Mouse (Mus musculus) NIH3T3 (cell line): ENCODE data around the gene Cpne9.

Experiments used
- DNase-seq: peaks from one replicate; pipeline ENCODE4 v3.0.0-alpha.2; 2012; ENCODE audit warnings: low read depth

Cpne9 gene

DNA sequence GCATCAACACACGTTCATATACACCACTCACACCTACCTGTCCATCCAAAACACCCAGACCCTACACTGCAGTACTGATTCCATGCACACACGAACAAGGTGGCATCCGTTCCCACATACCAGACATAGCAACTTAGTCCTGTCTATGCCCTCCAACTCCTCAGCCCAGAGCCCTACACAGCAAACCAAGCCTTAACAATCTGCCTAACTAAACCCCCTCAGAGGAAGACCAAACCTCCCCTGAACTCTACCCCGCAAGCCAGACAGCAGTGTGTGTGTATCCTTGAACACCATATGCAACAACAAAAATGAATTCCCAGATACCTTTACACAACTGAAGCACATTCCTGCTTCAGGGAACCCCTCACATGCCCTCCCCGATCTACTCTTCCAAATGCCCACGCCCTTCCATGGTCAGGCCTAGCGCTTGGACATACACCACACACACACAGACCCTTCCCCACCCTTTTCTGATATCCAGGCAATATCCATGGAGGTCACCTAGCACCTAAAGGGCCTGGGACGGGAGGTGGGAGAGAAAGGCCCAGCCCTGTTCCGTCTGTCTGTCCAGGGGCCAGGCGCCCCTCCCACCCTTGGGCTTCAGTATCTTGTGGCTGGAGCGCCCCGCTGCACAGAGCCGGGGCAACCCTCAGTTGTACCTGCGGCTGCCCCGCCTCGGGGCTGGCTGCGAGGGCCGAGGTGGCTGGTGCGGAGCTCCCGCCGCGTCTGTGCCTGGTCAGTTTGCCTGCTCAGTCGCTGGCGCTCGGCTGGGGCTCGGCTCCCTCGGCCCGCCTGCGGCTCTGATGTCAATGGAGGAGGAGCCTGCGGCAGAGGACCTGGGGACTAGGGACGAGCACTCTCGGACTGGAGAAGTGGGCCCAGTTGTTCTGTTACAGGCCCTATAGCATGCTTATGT is 61.3 kb downstream of the Cpne9 start, which contains the start of gene Camk1:
Gene Camk1, minus strand, starts transcription at position 808 of the 916 bp plus-strand sequence.
- peak; percentile 90 for DNase-seq

GRCm38 (mm10) chr6:113344321-113344720 is 62.2 kb downstream of the Cpne9 start:
- peak; percentile 77 for DNase-seq

DNA sequence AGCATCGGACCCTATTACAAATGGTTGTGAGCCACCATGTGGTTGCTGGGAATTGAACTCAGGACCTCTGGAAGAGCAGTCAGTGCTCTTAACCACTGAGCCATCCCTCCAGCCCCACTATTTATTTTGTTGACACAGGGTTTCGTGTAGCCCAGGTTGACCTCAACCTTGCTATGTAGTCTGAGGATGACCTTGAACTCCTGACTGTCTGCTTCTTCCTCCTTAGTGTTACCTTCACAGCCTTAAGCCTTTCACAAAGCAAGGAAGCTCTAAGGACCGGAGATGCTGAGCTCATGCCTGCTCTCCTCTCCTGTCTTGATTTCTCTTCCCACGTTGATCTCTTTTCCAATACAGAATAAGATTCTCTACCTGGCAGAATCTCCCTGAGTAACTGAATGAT is 64.8 kb downstream of the Cpne9 start:
- DNase-seq, result no peak

GRCm38 (mm10) chr6:113350538-113350937 is 68.4 kb downstream of the Cpne9 start:
- DNase-seq, result no peak

DNA sequence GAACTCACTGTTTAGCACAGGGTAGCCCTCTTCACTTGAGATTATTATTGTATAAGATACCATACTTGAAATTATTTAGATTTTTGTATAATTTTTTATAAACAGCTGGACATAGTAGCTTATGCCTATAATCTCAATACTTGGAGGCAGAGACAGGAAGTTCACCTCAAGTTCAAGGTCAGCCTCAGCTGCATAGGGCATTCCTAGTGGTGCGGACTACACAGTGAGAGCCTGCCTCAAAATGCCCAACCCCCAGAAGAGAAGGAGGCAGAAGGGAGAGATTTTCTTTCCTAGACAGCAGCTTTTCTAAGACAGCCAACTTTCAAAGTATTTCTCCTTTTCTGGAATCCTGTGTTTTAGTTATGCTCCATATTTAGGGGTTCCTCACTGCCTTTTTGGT is 69.1 kb downstream of the Cpne9 start:
- DNase-seq, result no peak

DNA sequence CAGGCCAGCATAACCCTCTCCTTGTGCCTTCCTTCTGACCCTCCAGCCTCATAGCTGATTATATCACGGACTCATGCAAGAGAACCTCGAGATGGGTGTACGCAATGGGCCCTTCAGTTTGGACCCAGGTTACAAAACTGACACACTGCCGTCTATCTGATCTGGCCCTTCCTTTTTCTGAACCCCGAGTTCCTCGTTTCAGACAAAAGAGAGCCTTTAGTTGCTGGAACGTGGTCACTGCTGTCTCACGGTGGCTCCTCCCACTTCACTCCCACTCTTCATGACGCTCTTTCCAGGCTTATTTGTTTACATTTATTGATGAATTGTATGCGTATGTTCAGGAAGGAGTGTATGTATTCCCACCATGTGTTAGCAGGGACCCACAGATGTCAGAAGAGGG is 69.5 kb downstream of the Cpne9 start:
- no peak for DNase-seq

GRCm38 (mm10) chr6:113352820-113353219 is 70.7 kb downstream of the Cpne9 start:
- DNase-seq, result no peak

GRCm38 (mm10) chr6:113353696-113354095 is 71.6 kb downstream of the Cpne9 start:
- no peak for DNase-seq
